Mouse (Mus musculus): ENCODE measurements around the gene Snx18. TPM values are rescaled to one million over a fixed set of nuclear protein-coding genes. Genes with fewer than 3 reads are reported as not detected.

The Snx18 gene
- polyA plus RNA-seq, 1 experiment from 2014 or later = 20.1 TPM

DNA sequence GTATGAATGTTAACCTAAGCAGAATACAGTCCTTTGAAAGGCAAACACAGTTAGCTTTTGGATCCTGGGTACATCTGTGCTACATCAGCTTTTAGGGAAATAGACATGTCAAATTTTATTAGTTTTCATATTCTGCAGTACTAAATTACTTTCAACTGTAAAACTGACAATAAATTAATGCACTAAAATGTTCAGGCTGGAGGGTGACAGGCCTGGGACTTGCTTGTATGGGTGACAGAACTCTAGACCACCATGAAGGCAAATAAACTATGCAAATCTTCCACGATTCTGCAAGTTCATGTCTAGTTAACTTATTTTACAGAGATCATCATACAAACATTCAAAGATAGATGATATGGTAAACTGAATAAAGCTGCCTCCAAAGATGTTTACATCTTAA lies 36.3 kb downstream of the Snx18 start:
- WGBS = 77% methylated on average over 1 of the region's 1 CpGs
- Histone ChIP-seq H3K9me3 (ENCODE audit: control insufficient read depth, low read length) (no peaks in the 10 kb centered on the region), H3K4me3 (ENCODE audit: low read depth, low read length) (no peak overlapping the region), H3K4me2 (no peak overlapping the region), H3K36me3 (ENCODE audit: control insufficient read depth, insufficient read depth, low read length) (no peaks in the 10 kb centered on the region), H3K27me3 (ENCODE audit: control insufficient read depth, insufficient read depth, low read length) (no peaks in the 10 kb centered on the region), H3K27ac (ENCODE audit: low read depth, low read length) (no peak overlapping the region), H3K4me1 (ENCODE audit: control insufficient read depth, insufficient read depth, low read length) (peaks cover 3% of the 10 kb centered on the region; the same call in 1 of the 2 replicates), H3K9ac (ENCODE audit: low read length) (no peak overlapping the region)
- ATAC-seq (ENCODE audit: low FRiP score) (no peak), DNase-seq (ENCODE audit: low spot score, missing footprints) (no peak)

DNA sequence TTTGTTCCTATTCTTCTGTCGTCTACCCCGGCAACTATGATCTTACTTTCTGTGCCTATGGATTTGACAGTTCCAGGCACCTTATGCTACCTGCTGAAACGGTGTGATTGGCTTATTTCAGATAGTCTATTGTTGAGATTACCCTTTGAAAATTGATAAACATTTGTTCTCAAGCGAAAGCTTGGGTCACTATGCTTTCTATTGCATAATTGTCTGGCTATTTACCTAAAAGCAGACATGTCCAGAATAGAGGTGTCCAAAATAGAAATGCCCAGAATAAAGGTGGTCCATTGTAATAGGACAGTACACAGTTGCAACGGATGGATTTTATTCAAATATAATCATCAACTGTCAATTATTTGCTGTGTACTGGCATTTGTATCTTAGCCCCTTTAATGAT lies 36.9 kb downstream of the Snx18 start:
- no peak overlapping the region for H3K4me3 ChIP-seq (ENCODE audit: low read depth, low read length)
- WGBS = 89% methylated on average over 5 of the region's 5 CpGs
- H3K4me2 ChIP-seq = no peak overlapping the region
- no peaks in the 10 kb centered on the region for H3K4me1 ChIP-seq (ENCODE audit: control insufficient read depth, insufficient read depth, low read length)
- H3K27me3 ChIP-seq (ENCODE audit: control insufficient read depth, insufficient read depth, low read length) = no peaks in the 10 kb centered on the region
- no peaks in the 10 kb centered on the region for H3K9me3 ChIP-seq (ENCODE audit: control insufficient read depth, low read length)
- H3K36me3 ChIP-seq (ENCODE audit: control insufficient read depth, insufficient read depth, low read length) = no peaks in the 10 kb centered on the region
- H3K27ac ChIP-seq (ENCODE audit: low read depth, low read length) = no peak overlapping the region
- ATAC-seq (ENCODE audit: low FRiP score) (no peak), DNase-seq (ENCODE audit: low spot score, missing footprints) (peak; percentile 62)
- no peak overlapping the region for H3K9ac ChIP-seq (ENCODE audit: low read length)

DNA sequence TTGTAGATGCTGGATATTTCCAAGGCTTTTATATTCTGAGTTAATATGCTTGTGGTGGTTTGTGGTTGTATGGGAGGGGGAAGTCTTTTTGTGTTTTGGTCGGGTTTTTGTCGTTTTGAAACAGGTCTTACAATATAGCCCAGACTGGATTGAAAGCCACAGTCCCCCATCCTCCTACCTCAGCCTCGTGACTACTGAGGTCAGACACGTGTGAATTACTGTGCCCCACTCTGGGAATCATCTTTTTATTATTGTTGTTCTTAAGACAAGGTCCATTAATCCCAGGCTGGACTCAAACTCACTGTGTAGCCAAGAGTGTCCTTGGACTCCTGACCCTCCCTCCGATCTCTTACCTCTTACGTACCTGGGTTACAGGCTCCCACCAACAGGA lies 38.0 kb downstream of the Snx18 start:
- no peaks in the 10 kb centered on the region for H3K36me3 ChIP-seq (ENCODE audit: control insufficient read depth, insufficient read depth, low read length)
- H3K27me3 ChIP-seq (ENCODE audit: control insufficient read depth, insufficient read depth, low read length) = no peaks in the 10 kb centered on the region
- no peak overlapping the region for H3K4me2 ChIP-seq
- ATAC-seq (ENCODE audit: low FRiP score) (no peak), DNase-seq (ENCODE audit: low spot score, missing footprints) (peak; percentile 17)
- no peaks in the 10 kb centered on the region for H3K9me3 ChIP-seq (ENCODE audit: control insufficient read depth, low read length)
- H3K4me1 ChIP-seq (ENCODE audit: control insufficient read depth, insufficient read depth, low read length) = no peaks in the 10 kb centered on the region
- WGBS = 88% methylated on average over 6 of the region's 6 CpGs
- no peak overlapping the region for H3K27ac ChIP-seq (ENCODE audit: low read depth, low read length)
- H3K9ac ChIP-seq (ENCODE audit: low read length) = no peak overlapping the region
- H3K4me3 ChIP-seq (ENCODE audit: low read depth, low read length) = no peak overlapping the region

DNA sequence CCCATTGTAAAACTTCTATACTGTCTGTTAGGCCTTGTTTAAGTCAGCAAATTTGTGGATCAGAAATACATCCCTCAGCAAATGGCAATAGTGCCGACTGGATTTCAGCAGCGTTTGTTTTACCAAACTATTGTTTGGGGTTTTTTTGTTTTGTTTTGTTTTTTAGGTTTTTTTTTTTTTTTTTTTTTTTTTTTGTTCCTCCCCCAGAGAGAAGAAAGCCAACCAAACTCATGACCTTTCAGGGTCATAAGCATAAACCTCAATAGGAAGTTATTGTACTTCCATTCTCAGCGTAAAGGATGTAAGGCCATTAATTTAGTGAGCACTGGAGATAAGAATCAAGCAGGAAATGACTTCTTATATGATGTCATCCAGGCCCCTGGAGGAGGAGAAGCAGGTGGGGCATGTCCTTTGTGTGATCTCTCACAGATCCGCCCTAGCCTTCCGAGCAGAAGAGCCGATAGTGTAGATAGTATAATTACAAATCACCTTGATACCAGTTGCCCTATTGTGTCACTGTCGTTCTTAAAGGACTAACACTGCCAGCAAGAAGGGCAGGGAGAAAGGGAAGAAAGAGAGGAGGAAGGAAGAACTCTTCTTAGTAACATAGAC lies 38.5 kb downstream of the Snx18 start:
- H3K27me3 ChIP-seq (ENCODE audit: control insufficient read depth, insufficient read depth, low read length) = no peaks in the 10 kb centered on the region
- ATAC-seq (ENCODE audit: low FRiP score) (no peak), DNase-seq (ENCODE audit: low spot score, missing footprints) (peak; percentile 70)
- no peak overlapping the region for H3K27ac ChIP-seq (ENCODE audit: low read depth, low read length)
- WGBS = 66% methylated on average over 7 of the region's 7 CpGs
- no peaks in the 10 kb centered on the region for H3K36me3 ChIP-seq (ENCODE audit: control insufficient read depth, insufficient read depth, low read length)
- H3K9me3 ChIP-seq (ENCODE audit: control insufficient read depth, low read length) = no peaks in the 10 kb centered on the region
- H3K4me1 ChIP-seq (ENCODE audit: control insufficient read depth, insufficient read depth, low read length) = no peaks in the 10 kb centered on the region
- no peak overlapping the region for H3K9ac ChIP-seq (ENCODE audit: low read length)
- H3K4me3 ChIP-seq (ENCODE audit: low read depth, low read length) = no peak overlapping the region
- H3K4me2 ChIP-seq = no peak overlapping the region

DNA sequence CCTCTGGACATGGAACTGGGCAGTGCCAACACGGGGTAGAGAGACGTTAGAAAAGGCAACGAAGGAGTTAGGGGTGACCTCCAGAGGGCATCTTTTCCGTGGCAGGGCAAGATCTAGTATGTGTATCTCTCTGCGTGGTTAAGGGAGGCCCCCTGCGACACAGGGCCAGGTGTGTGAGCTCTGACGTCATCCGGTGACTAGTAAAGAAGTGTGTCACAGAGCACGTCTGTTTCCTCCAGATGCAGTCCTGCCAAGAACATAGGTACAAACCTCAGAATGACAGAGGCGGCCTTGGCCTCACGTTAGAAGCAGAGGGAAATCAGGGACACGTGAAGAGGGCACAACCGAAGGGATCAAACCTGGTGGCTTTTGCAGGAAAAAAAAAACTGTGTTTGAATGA lies 44.1 kb downstream of the Snx18 start:
- WGBS = 90% methylated on average over 13 of the region's 13 CpGs
- no peaks in the 10 kb centered on the region for H3K4me1 ChIP-seq (ENCODE audit: control insufficient read depth, insufficient read depth, low read length)
- H3K4me3 ChIP-seq (ENCODE audit: low read depth, low read length) = no peak overlapping the region
- no peak overlapping the region for H3K4me2 ChIP-seq
- no peaks in the 10 kb centered on the region for H3K27me3 ChIP-seq (ENCODE audit: control insufficient read depth, insufficient read depth, low read length)
- DNase-seq (ENCODE audit: low spot score, missing footprints) (peak; percentile 53), ATAC-seq (ENCODE audit: low FRiP score) (no peak)
- H3K27ac ChIP-seq (ENCODE audit: low read depth, low read length) = no peak overlapping the region
- no peaks in the 10 kb centered on the region for H3K36me3 ChIP-seq (ENCODE audit: control insufficient read depth, insufficient read depth, low read length)
- H3K9ac ChIP-seq (ENCODE audit: low read length) = no peak overlapping the region
- H3K9me3 ChIP-seq (ENCODE audit: control insufficient read depth, low read length) = no peaks in the 10 kb centered on the region

DNA sequence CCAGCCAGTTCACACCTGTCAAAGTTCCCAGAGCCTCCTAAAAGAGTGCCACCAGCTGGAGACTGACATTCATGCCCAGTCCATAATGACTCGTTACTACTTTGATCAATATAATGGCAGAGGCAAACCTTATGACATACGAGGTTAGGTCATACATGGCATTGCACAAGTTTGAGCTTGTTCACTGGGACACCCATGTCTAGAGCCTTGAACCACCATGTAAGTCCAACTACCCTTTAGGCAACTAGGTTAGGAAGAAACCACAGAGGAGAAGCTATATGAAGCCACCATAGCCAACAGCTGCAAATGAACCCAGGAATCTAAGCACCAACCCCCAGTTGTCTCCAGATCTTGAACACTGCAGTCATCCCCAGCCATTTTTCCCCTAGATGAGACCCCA lies 45.0 kb downstream of the Snx18 start:
- Histone ChIP-seq H3K4me3 (ENCODE audit: low read depth, low read length) (no peak overlapping the region), H3K9me3 (ENCODE audit: control insufficient read depth, low read length) (no peaks in the 10 kb centered on the region), H3K36me3 (ENCODE audit: control insufficient read depth, insufficient read depth, low read length) (no peaks in the 10 kb centered on the region), H3K4me2 (no peak overlapping the region), H3K4me1 (ENCODE audit: control insufficient read depth, insufficient read depth, low read length) (no peaks in the 10 kb centered on the region), H3K9ac (ENCODE audit: low read length) (no peak overlapping the region), H3K27me3 (ENCODE audit: control insufficient read depth, insufficient read depth, low read length) (no peaks in the 10 kb centered on the region), H3K27ac (ENCODE audit: low read depth, low read length) (no peak overlapping the region)
- ATAC-seq (ENCODE audit: low FRiP score) (no peak), DNase-seq (ENCODE audit: low spot score, missing footprints) (no peak)
- WGBS = 90% methylated on average over 2 of the region's 2 CpGs

DNA sequence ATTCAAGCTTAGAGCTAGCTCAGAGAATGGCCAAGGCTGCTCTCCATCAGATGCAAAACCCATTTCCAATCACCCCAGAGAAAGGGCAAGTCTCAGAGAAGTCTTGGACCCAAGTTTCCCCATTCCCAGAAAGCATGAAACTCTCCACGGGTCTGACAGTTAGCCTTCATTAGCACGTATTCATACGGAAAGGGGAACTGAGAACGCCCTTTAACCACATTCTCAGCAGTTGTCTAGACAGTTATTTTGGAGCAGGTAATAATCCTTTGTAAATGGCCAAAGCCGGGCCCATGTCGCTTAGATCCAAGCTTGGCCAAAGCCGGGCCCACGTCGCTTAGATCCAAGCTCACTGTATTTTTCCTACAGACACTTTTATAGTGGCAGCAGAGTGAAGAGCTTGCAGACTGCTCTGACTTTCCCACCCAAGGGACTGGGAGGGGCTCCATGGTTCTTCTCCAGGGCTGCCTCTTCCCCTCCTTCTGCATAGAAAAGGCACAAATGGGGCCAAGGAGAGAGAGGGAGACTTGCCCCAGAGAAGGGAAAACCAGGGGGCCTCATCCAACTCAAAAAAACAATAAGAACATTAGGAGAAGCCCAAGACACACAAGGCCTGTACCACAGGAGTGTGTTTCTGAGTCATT lies 46.2 kb downstream of the Snx18 start:
- Histone ChIP-seq H3K4me2 (no peak overlapping the region), H3K4me3 (ENCODE audit: low read depth, low read length) (no peak overlapping the region), H3K9me3 (ENCODE audit: control insufficient read depth, low read length) (no peaks in the 10 kb centered on the region), H3K4me1 (ENCODE audit: control insufficient read depth, insufficient read depth, low read length) (no peaks in the 10 kb centered on the region), H3K27me3 (ENCODE audit: control insufficient read depth, insufficient read depth, low read length) (no peaks in the 10 kb centered on the region), H3K27ac (ENCODE audit: low read depth, low read length) (no peak overlapping the region), H3K9ac (ENCODE audit: low read length) (no peak overlapping the region), H3K36me3 (ENCODE audit: control insufficient read depth, insufficient read depth, low read length) (no peaks in the 10 kb centered on the region)
- ATAC-seq (ENCODE audit: low FRiP score) (no peak), DNase-seq (ENCODE audit: low spot score, missing footprints) (peak; percentile 77)
- 86% methylated on average over 9 of the region's 9 CpGs for WGBS

DNA sequence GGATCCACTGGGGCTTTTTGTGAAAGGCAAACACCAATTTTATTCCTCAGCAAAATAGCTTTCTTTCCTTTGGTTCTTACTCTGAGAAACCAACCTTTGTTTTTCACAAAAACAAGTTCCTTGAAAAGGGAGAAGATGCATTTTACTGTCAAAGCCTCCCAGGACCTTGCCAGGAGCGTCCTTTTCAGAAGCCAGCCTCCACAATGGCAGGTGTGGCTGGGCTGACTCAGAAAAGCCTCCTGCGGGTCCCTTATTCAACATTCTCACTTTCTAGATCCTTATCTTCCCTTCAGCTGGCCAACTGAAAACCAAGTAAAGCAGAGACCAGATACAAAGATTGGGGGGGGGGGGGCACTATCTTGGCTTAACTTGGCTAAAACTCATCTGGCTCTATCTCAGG lies 48.8 kb downstream of the Snx18 start:
- Histone ChIP-seq H3K27me3 (ENCODE audit: control insufficient read depth, insufficient read depth, low read length) (no peaks in the 10 kb centered on the region), H3K4me3 (ENCODE audit: low read depth, low read length) (no peak overlapping the region), H3K36me3 (ENCODE audit: control insufficient read depth, insufficient read depth, low read length) (no peaks in the 10 kb centered on the region), H3K4me1 (ENCODE audit: control insufficient read depth, insufficient read depth, low read length) (no peaks in the 10 kb centered on the region), H3K27ac (ENCODE audit: low read depth, low read length) (no peak overlapping the region), H3K4me2 (no peak overlapping the region), H3K9ac (ENCODE audit: low read length) (no peak overlapping the region), H3K9me3 (ENCODE audit: control insufficient read depth, low read length) (no peaks in the 10 kb centered on the region)
- ATAC-seq (ENCODE audit: low FRiP score) (no peak), DNase-seq (ENCODE audit: low spot score, missing footprints) (peak; percentile 49)
- WGBS = 17% methylated on average over 2 of the region's 2 CpGs

DNA sequence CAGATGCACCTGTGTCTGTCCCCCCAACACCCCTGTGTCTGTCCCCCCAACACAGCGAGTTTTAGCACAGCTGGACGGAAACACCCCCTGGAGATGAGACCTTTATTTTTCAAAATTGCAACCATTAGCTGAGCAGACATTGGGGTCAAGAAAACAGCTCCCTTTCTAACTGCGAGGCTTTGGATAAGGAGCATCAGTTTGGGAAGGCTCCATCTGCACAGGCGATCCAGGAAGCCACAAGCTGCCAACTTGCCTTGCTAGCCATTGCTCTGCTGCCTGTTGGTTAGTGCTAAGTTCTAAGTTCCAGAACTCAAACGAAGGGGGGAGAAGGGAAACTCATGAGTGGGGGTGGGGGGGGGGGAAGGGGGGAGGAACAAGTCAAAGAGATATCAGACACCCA lies 51.4 kb downstream of the Snx18 start:
- H3K4me3 ChIP-seq (ENCODE audit: low read depth, low read length) = no peak overlapping the region
- no peak overlapping the region for H3K9ac ChIP-seq (ENCODE audit: low read length)
- WGBS = 78% methylated on average over 5 of the region's 5 CpGs
- no peaks in the 10 kb centered on the region for H3K9me3 ChIP-seq (ENCODE audit: control insufficient read depth, low read length)
- H3K4me1 ChIP-seq (ENCODE audit: control insufficient read depth, insufficient read depth, low read length) = no peaks in the 10 kb centered on the region
- DNase-seq (ENCODE audit: low spot score, missing footprints) = peak; percentile 35
- H3K4me2 ChIP-seq = no peak overlapping the region
- H3K36me3 ChIP-seq (ENCODE audit: control insufficient read depth, insufficient read depth, low read length) = no peaks in the 10 kb centered on the region
- no peak overlapping the region for H3K27ac ChIP-seq (ENCODE audit: low read depth, low read length)
- no peaks in the 10 kb centered on the region for H3K27me3 ChIP-seq (ENCODE audit: control insufficient read depth, insufficient read depth, low read length)
- ATAC-seq (ENCODE audit: low FRiP score) = no peak

Data from midbrain, embryonic 11.5 days (tissue).